Mouse (Mus musculus) heart, adult 2 months (tissue): ENCODE results near the gene Rtl4. TPM values are rescaled to one million over a fixed set of nuclear protein-coding genes. Genes with fewer than 3 reads are reported as not detected.

Experiments
- DNase-seq, 2 experiments: peaks; one replicate each; pipeline ENCODE4 v3.0.0; 2021
- H3K27ac ChIP-seq: fragments of 200-600 bp; 2 replicates; pipeline ENCODE4 v1.8.1; 2022
- H3K27me3 ChIP-seq: fragments of 200-500 bp; 2 replicates; pipeline ENCODE4 v1.6.1; 2012; ENCODE audit warnings: mild to moderate bottlenecking, low read length, inconsistent platforms, mixed read lengths; ENCODE audit not compliant: control insufficient read depth, insufficient read depth
- H3K36me3 ChIP-seq: fragments of 200-500 bp; 2 replicates; pipeline ENCODE4 v1.6.1; 2012; ENCODE audit warnings: low read length, inconsistent platforms; ENCODE audit not compliant: control insufficient read depth, insufficient read depth
- H3K4me1 ChIP-seq: fragments of 200-500 bp; 2 replicates; pipeline ENCODE4 v1.6.1; 2011; ENCODE audit warnings: low read length; ENCODE audit not compliant: control insufficient read depth, insufficient read depth
- H3K4me3 ChIP-seq: fragments of 200-600 bp; 2 replicates; pipeline ENCODE4 v1.8.1; 2022
- H3K79me2 ChIP-seq: fragments of 200-500 bp; replicated peaks from 2 replicates; pipeline ENCODE4 v1.6.1; 2012; ENCODE audit warnings: mild to moderate bottlenecking, inconsistent platforms, low read length, moderate library complexity, mixed read lengths; ENCODE audit not compliant: control insufficient read depth, insufficient read depth
- H3K9ac ChIP-seq: fragments of 200-500 bp; 2 replicates; pipeline ENCODE4 v1.6.1; 2012; ENCODE audit warnings: low read depth, mild to moderate bottlenecking, control low read depth, inconsistent platforms, low read length, mixed read lengths
- CTCF ChIP-seq: fragments of 200-600 bp; IDR thresholded peaks from 2 replicates; pipeline ENCODE4 v1.8.1; 2022; ENCODE audit warnings: antibody characterized with exemption, mild to moderate bottlenecking, moderate library complexity
- EP300 ChIP-seq: fragments of 200-500 bp; IDR thresholded peaks from 2 replicates; pipeline ENCODE4 v1.6.1; 2011; ENCODE audit warnings: low read depth, low read length, control low read depth; ENCODE audit not compliant: insufficient read depth
- POLR2A ChIP-seq: fragments of 200-500 bp; IDR thresholded peaks from 2 replicates; pipeline ENCODE4 v1.6.1; 2011; ENCODE audit warnings: mild to moderate bottlenecking, low read depth, low read length, control low read depth; ENCODE audit not compliant: insufficient read depth
- WGBS: fragments of 180-500 bp; shearing (Covaris S2); methylation state at CpG from one replicate; pipeline ENCODE4 v1.1.7; 2018; 5-methylcytosine and 5-hydroxymethylcytosine counted together
- intact Hi-C: fragments of 180-260 bp; cut with DNase I; formaldehyde crosslinking; loops from one replicate; pipeline ENCODE4 v1.15.1; 2025
- microRNA-seq, 2 experiments: library from miRNA; unstranded; fragments of <30 nt; microRNA quantifications; one replicate each; pipeline ENCODE4 v1.2.0; 2021
- polyA plus RNA-seq: library from polyadenylated mRNA; depleted of rRNA; stranded (reverse); fragments of >200 nt; gene quantifications from 2 replicates; pipeline ENCODE4 v1.2.3, GENCODE M21; 2012; rRNA removed
- total RNA-seq, 2 experiments: library from RNA; stranded (reverse); gene quantifications; 2 replicates each; pipeline ENCODE4 v1.2.3; 2021

The Rtl4 gene
- total and polyA plus RNA-seq, 3 experiments: not detected

DNA sequence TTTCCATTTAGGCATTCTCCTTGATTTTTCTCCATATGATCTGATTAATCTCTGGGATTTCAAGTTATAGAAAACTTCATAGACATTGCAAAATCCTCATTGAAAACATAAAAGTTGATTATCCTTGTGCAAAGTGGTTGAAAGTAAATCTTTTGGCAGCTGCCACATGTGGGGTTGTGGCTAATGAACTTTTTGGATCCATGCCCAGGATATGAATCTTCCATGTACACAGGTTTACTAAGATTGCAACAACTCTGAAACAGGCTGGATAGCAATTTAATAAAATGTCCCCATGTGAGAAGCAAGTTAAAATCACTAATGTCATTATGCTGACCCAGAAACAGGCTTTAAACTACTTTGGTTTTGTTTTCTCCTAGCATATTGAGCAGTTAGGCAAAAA lies 401.1 kb downstream of the Rtl4 start:
- Histone ChIP-seq H3K27ac (no peak overlapping the region), H3K4me1 (no peaks in the 10 kb centered on the region), H3K36me3 (no peaks in the 10 kb centered on the region), H3K9ac (no peak overlapping the region), H3K27me3 (no peaks in the 10 kb centered on the region), H3K4me3 (no peak overlapping the region), H3K79me2 (no peaks in the 10 kb centered on the region)
- no peak for TF ChIP-seq POLR2A
- no peak for TF ChIP-seq CTCF
- TF ChIP-seq EP300: no peak
- no peak for DNase-seq
- intact Hi-C loops: no loop called here

DNA sequence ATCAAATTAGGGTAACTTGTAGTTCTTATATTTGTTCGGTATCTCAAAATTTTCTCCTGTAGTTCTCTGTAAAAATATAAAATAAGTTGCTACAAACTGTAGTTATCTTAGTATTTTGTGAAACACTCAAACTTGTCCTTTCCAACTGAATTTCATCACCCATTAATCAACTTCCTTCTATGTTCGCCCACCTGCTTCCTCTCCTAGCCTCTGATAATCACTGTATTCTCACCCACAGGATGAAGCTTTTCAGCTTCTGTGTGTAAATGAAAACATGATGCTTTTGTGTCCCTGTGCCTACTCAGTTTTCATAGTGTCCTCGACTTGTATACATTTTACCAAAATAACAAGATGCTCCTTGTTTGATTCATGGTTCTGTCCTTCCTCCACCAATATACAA lies 401.7 kb downstream of the Rtl4 start:
- Histone ChIP-seq H3K4me1 (no peaks in the 10 kb centered on the region), H3K27me3 (no peaks in the 10 kb centered on the region), H3K36me3 (no peaks in the 10 kb centered on the region), H3K79me2 (no peaks in the 10 kb centered on the region), H3K4me3 (no peak overlapping the region), H3K27ac (no peak overlapping the region), H3K9ac (no peak overlapping the region)
- no peak for DNase-seq
- 44% methylated on average over 3 of the region's 3 CpGs for WGBS
- intact Hi-C loops: no loop called here
- TF ChIP-seq POLR2A: no peak
- no peak for TF ChIP-seq CTCF
- no peak for TF ChIP-seq EP300

DNA sequence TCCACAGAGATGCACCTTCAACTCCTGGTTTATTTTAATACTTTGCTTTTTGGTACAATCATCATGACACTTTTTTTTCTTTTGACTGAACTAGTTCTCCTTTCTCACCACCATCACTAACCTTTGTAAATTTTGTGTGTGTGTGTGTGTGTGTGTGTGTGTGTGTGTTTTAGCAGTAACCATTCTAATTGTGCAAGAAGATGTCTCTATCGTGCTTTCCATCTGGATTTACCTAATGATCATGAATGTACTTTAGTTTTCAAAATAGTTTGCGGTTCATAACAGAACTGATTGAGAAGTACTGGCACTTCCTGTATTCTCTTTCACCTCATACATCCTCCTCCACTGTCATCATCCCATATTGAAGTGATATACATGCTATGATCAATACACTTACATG lies 402.3 kb downstream of the Rtl4 start:
- Histone ChIP-seq H3K9ac (no peak overlapping the region), H3K79me2 (no peaks in the 10 kb centered on the region), H3K4me1 (no peaks in the 10 kb centered on the region), H3K27ac (no peak overlapping the region), H3K36me3 (no peaks in the 10 kb centered on the region), H3K27me3 (no peaks in the 10 kb centered on the region), H3K4me3 (no peak overlapping the region)
- 71% methylated on average over 2 of the region's 2 CpGs for WGBS
- intact Hi-C loops: no loop called here
- DNase-seq: no peak
- TF ChIP-seq EP300: no peak
- TF ChIP-seq CTCF: no peak
- no peak for TF ChIP-seq POLR2A

Small RNA genes within 50 kb of the gene (microRNA-seq; reads per million reads assigned to microRNA genes)
- 0 reads per million in 2 experiments for gene Mir3472

Other genes starting within 250 kb of the Rtl4 start
- gene Trpc5os, start 232.3 kb upstream of the Rtl4 start, total RNA-seq: not detected
- not detected in 2 replicates for gene Trpc5os, start 232.3 kb upstream of the Rtl4 start, polyA plus RNA-seq
- not detected for gene Trpc5, start 727 bp upstream of the Rtl4 start, total RNA-seq
- not detected in 2 replicates for gene Trpc5, start 727 bp upstream of the Rtl4 start, polyA plus RNA-seq